Mouse (Mus musculus): ENCODE data around the gene Aftph. TPM values are rescaled to one million over a fixed set of nuclear protein-coding genes. Genes with fewer than 3 reads are reported as not detected.

Aftph gene
- polyA plus RNA-seq, 1 experiment from 2014 or later, result 21.2 TPM

GRCm38 (mm10) chr11:20646142-20646541 lies 95.2 kb downstream of the Aftph start:
- Histone ChIP-seq H3K9ac (ENCODE audit: low read depth, low read length) (no peak overlapping the region), H3K27me3 (replicated peaks; ENCODE audit: control insufficient read depth, insufficient read depth, low read length) (no peaks in the 10 kb centered on the region), H3K9me3 (ENCODE audit: control insufficient read depth, low read length) (no peaks in the 10 kb centered on the region), H3K36me3 (ENCODE audit: control insufficient read depth, insufficient read depth, low read length) (peaks cover 10% of the 10 kb centered on the region), H3K4me1 (ENCODE audit: control insufficient read depth, insufficient read depth, low read length) (peaks cover 32% of the 10 kb centered on the region), H3K27ac (ENCODE audit: low read length) (no peak overlapping the region), H3K4me2 (ENCODE audit: low read depth, low read length) (no peak overlapping the region), H3K4me3 (ENCODE audit: low read length) (no peak overlapping the region)
- no peak for ATAC-seq
- WGBS, result 68% methylated on average over 6 of the region's 6 CpGs

GRCm38 (mm10) chr11:20645521-20645920 lies 95.9 kb downstream of the Aftph start:
- Histone ChIP-seq H3K9ac (ENCODE audit: low read depth, low read length) (no peak overlapping the region), H3K27me3 (replicated peaks; ENCODE audit: control insufficient read depth, insufficient read depth, low read length) (no peaks in the 10 kb centered on the region), H3K9me3 (ENCODE audit: control insufficient read depth, low read length) (no peaks in the 10 kb centered on the region), H3K4me1 (ENCODE audit: control insufficient read depth, insufficient read depth, low read length) (peaks cover 33% of the 10 kb centered on the region), H3K27ac (ENCODE audit: low read length) (no peak overlapping the region), H3K4me3 (ENCODE audit: low read length) (no peak overlapping the region), H3K36me3 (ENCODE audit: control insufficient read depth, insufficient read depth, low read length) (peaks cover 8% of the 10 kb centered on the region), H3K4me2 (ENCODE audit: low read depth, low read length) (no peak overlapping the region)
- WGBS, result 81% methylated on average over 3 of the region's 3 CpGs
- ATAC-seq, result no peak

- ATAC-seq, result no peak
- Histone ChIP-seq H3K9ac (ENCODE audit: low read depth, low read length) (no peak overlapping the region), H3K27ac (ENCODE audit: low read length) (no peak overlapping the region), H3K27me3 (replicated peaks; ENCODE audit: control insufficient read depth, insufficient read depth, low read length) (no peaks in the 10 kb centered on the region), H3K9me3 (ENCODE audit: control insufficient read depth, low read length) (no peaks in the 10 kb centered on the region), H3K4me2 (ENCODE audit: low read depth, low read length) (no peak overlapping the region), H3K36me3 (ENCODE audit: control insufficient read depth, insufficient read depth, low read length) (peaks cover 8% of the 10 kb centered on the region), H3K4me3 (ENCODE audit: low read length) (no peak overlapping the region), H3K4me1 (ENCODE audit: control insufficient read depth, insufficient read depth, low read length) (peaks cover 40% of the 10 kb centered on the region)
- WGBS, result 60% methylated on average over 6 of the region's 6 CpGs
Measured at GRCm38 (mm10) chr11:20644872-20645271, 96.5 kb downstream of the Aftph start.

GRCm38 (mm10) chr11:20644166-20644565 lies 97.2 kb downstream of the Aftph start:
- ATAC-seq, result no peak
- Histone ChIP-seq H3K9ac (ENCODE audit: low read depth, low read length) (0 out of 2 replicates have a peak overlapping the region, but pooled peaks have one; percentile 14), H3K27ac (ENCODE audit: low read length) (no peak overlapping the region), H3K4me1 (ENCODE audit: control insufficient read depth, insufficient read depth, low read length) (peaks cover 45% of the 10 kb centered on the region), H3K4me3 (ENCODE audit: low read length) (no peak overlapping the region), H3K9me3 (ENCODE audit: control insufficient read depth, low read length) (no peaks in the 10 kb centered on the region), H3K36me3 (ENCODE audit: control insufficient read depth, insufficient read depth, low read length) (peaks cover 8% of the 10 kb centered on the region), H3K4me2 (ENCODE audit: low read depth, low read length) (no peak overlapping the region), H3K27me3 (replicated peaks; ENCODE audit: control insufficient read depth, insufficient read depth, low read length) (no peaks in the 10 kb centered on the region)
- 73% methylated on average over 1 of the region's 1 CpGs for WGBS

GRCm38 (mm10) chr11:20643161-20643560 lies 98.2 kb downstream of the Aftph start:
- H3K27me3 ChIP-seq (replicated peaks; ENCODE audit: control insufficient read depth, insufficient read depth, low read length), result no peaks in the 10 kb centered on the region
- no peak overlapping the region for H3K4me2 ChIP-seq (ENCODE audit: low read depth, low read length)
- no peak overlapping the region for H3K27ac ChIP-seq (ENCODE audit: low read length)
- no peaks in the 10 kb centered on the region for H3K9me3 ChIP-seq (ENCODE audit: control insufficient read depth, low read length)
- no peak for ATAC-seq
- peaks cover 4% of the 10 kb centered on the region for H3K36me3 ChIP-seq (ENCODE audit: control insufficient read depth, insufficient read depth, low read length)
- no peak overlapping the region for H3K9ac ChIP-seq (ENCODE audit: low read depth, low read length)
- 57% methylated on average over 5 of the region's 5 CpGs for WGBS
- peaks cover 44% of the 10 kb centered on the region for H3K4me1 ChIP-seq (ENCODE audit: control insufficient read depth, insufficient read depth, low read length)
- H3K4me3 ChIP-seq (ENCODE audit: low read length), result no peak overlapping the region

GRCm38 (mm10) chr11:20642321-20642720 lies 99.1 kb downstream of the Aftph start:
- no peak overlapping the region for H3K27ac ChIP-seq (ENCODE audit: low read length)
- ATAC-seq, result no peak
- H3K36me3 ChIP-seq (ENCODE audit: control insufficient read depth, insufficient read depth, low read length), result no peaks in the 10 kb centered on the region
- no peaks in the 10 kb centered on the region for H3K27me3 ChIP-seq (replicated peaks; ENCODE audit: control insufficient read depth, insufficient read depth, low read length)
- no peaks in the 10 kb centered on the region for H3K9me3 ChIP-seq (ENCODE audit: control insufficient read depth, low read length)
- H3K4me1 ChIP-seq (ENCODE audit: control insufficient read depth, insufficient read depth, low read length), result peaks cover 35% of the 10 kb centered on the region
- H3K4me3 ChIP-seq (ENCODE audit: low read length), result no peak overlapping the region
- no peak overlapping the region for H3K9ac ChIP-seq (ENCODE audit: low read depth, low read length)
- WGBS, result 78% methylated on average over 5 of the region's 5 CpGs
- H3K4me2 ChIP-seq (ENCODE audit: low read depth, low read length), result no peak overlapping the region

GRCm38 (mm10) chr11:20639918-20640447 lies 101.4 kb downstream of the Aftph start:
- 7% methylated on average over 11 of the region's 11 CpGs for WGBS

GRCm38 (mm10) chr11:20638841-20639240 lies 102.5 kb downstream of the Aftph start:
- Histone ChIP-seq H3K27ac (ENCODE audit: low read length) (no peak overlapping the region), H3K4me2 (ENCODE audit: low read depth, low read length) (no peak overlapping the region), H3K9ac (ENCODE audit: low read depth, low read length) (no peak overlapping the region), H3K4me3 (ENCODE audit: low read length) (no peak overlapping the region), H3K36me3 (ENCODE audit: control insufficient read depth, insufficient read depth, low read length) (no peaks in the 10 kb centered on the region), H3K27me3 (replicated peaks; ENCODE audit: control insufficient read depth, insufficient read depth, low read length) (no peaks in the 10 kb centered on the region), H3K9me3 (ENCODE audit: control insufficient read depth, low read length) (no peaks in the 10 kb centered on the region), H3K4me1 (ENCODE audit: control insufficient read depth, insufficient read depth, low read length) (peaks cover 20% of the 10 kb centered on the region)
- ATAC-seq, result no peak
- WGBS, result 17% methylated on average over 3 of the region's 3 CpGs

More at GRCm38 (mm10) chr11:20639918-20640447, 101.4 kb downstream of the Aftph start:
- Histone ChIP-seq H3K4me1 (ENCODE audit: control insufficient read depth, insufficient read depth, low read length) (peaks cover 26% of the 10 kb centered on the region), H3K9ac (ENCODE audit: low read depth, low read length) (peak overlapping the region; percentile 47), H3K4me2 (ENCODE audit: low read depth, low read length) (peak overlapping the region; percentile 35), H3K27ac (ENCODE audit: low read length) (peak overlapping the region; percentile 55; the same call in 1 of the 2 replicates), H3K9me3 (ENCODE audit: control insufficient read depth, low read length) (no peaks in the 10 kb centered on the region), H3K27me3 (replicated peaks; ENCODE audit: control insufficient read depth, insufficient read depth, low read length) (no peaks in the 10 kb centered on the region), H3K36me3 (ENCODE audit: control insufficient read depth, insufficient read depth, low read length) (no peaks in the 10 kb centered on the region), H3K4me3 (ENCODE audit: low read length) (no peak overlapping the region)
- ATAC-seq, result 0 out of 2 replicates have a peak, but pooled peaks have one; percentile 26

- no peaks in the 10 kb centered on the region for H3K27me3 ChIP-seq (replicated peaks; ENCODE audit: control insufficient read depth, insufficient read depth, low read length)
- no peak overlapping the region for H3K27ac ChIP-seq (ENCODE audit: low read length)
- no peak overlapping the region for H3K4me2 ChIP-seq (ENCODE audit: low read depth, low read length)
- H3K4me3 ChIP-seq (ENCODE audit: low read length), result no peak overlapping the region
- ATAC-seq, result no peak
- H3K9me3 ChIP-seq (ENCODE audit: control insufficient read depth, low read length), result no peaks in the 10 kb centered on the region
- H3K9ac ChIP-seq (ENCODE audit: low read depth, low read length), result no peak overlapping the region
- H3K36me3 ChIP-seq (ENCODE audit: control insufficient read depth, insufficient read depth, low read length), result no peaks in the 10 kb centered on the region
- H3K4me1 ChIP-seq (ENCODE audit: control insufficient read depth, insufficient read depth, low read length), result peaks cover 22% of the 10 kb centered on the region
Measured at GRCm38 (mm10) chr11:20637060-20637459, 104.3 kb downstream of the Aftph start.

- Histone ChIP-seq H3K9ac (ENCODE audit: low read depth, low read length) (peak overlapping the region; percentile 52), H3K4me3 (ENCODE audit: low read length) (peak overlapping the region; percentile 24), H3K4me2 (ENCODE audit: low read depth, low read length) (peak overlapping the region; percentile 52), H3K27ac (ENCODE audit: low read length) (peak overlapping the region; percentile 97), H3K4me1 (ENCODE audit: control insufficient read depth, insufficient read depth, low read length) (peaks cover 22% of the 10 kb centered on the region), H3K9me3 (ENCODE audit: control insufficient read depth, low read length) (no peaks in the 10 kb centered on the region), H3K36me3 (ENCODE audit: control insufficient read depth, insufficient read depth, low read length) (no peaks in the 10 kb centered on the region), H3K27me3 (replicated peaks; ENCODE audit: control insufficient read depth, insufficient read depth, low read length) (no peaks in the 10 kb centered on the region)
- WGBS, result 53% methylated on average over 4 of the region's 4 CpGs
- peak; percentile 73 for ATAC-seq
Measured at GRCm38 (mm10) chr11:20636114-20636513, 105.3 kb downstream of the Aftph start.

All from intestine, embryonic 16.5 days (tissue).